ENCODE assay signal across 1 mouse cellular context in the genomic region with DNA sequence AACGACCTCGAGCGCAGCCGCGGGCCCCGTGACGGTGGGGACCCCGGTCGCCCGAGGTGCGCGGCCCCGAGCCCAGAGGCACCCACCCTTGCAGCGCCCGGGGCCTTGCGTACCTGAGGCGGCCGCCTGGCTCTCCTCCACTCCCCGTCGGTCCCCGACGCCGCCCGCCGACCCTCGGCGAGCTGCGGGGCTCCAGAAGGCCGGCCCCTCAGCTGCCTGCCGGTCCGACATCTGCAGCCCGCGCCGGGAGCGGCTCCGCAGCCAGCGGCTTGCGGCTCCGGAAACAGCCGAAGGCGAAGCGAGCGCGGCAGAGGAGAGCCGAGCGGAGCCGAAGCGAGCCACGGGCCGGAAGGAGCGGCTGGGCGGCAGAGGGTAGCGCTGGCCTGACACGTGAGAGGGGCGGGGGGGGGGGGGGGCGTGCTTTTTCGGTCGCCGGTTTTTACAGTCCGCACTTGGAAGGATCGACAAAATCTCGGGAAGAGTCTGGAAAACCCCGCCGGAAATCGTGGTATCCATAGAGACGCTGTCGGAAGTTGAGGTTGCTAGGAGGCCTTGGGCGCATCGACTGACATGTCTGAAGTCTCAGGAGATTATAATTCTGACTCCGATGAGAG.
TF ChIP-seq lines count a peak whose summit lies in the region.

A gene (minus strand): TSS at position 482 of the 614 bp plus-strand sequence.

TF ChIP-seq in MEL, 35 proteins besides CTCF, POLR2A, EP300 and RAD21 (continued from another document):
- TF ChIP-seq SMC3 (IDR thresholded peaks at IDR 0.05; ENCODE audit: low read depth, low read length) (no peak), ELF1 (IDR thresholded peaks at IDR 0.05; ENCODE audit: low read depth, low read length) (no peak), MAZ (IDR thresholded peaks at IDR 0.05; ENCODE audit: low read depth, low read length) (no peak; the same call in 1 of the 2 replicates), CHD2 (IDR thresholded peaks at IDR 0.05; ENCODE audit: low read length) (no peak), RCOR1 (IDR thresholded peaks at IDR 0.05; ENCODE audit: low read depth, low read length) (no peak), TAL1 (IDR thresholded peaks at IDR 0.05; ENCODE audit: low read length) (no peak), POLR2AphosphoS5 (IDR thresholded peaks at IDR 0.05; ENCODE audit: borderline replicate concordance, low read depth, low read length) (no peak), MEF2A (IDR thresholded peaks at IDR 0.05; ENCODE audit: extremely low read depth, insufficient replicate concordance, low read depth, low read length, poor library complexity, severe bottlenecking) (no peak), E2F4 (IDR thresholded peaks at IDR 0.05; ENCODE audit: borderline replicate concordance, low read depth, low read length) (no peak)
